Mouse (Mus musculus) Patski (cell line): ENCODE data around the gene Lad1. TPM values are rescaled to one million over a fixed set of nuclear protein-coding genes. Genes with fewer than 3 reads are reported as not detected.
A peak's percentile ranks its signal among the peaks of the same experiment; 100 is the strongest.

ENCODE experiments used
- ATAC-seq: fragments of 100-300 bp; one replicate; pipeline ENCODE4 v1.8.0; 2021
- CTCF ChIA-PET: fragments of 350-600 bp; sonication (Branson Sonifier 250); formaldehyde crosslinking; loops from one replicate; lab custom pipeline; 2022; ENCODE audit warnings: inconsistent platforms; lab: Charles Lee
- POLR2A ChIA-PET: fragments of 350-600 bp; sonication (Branson Sonifier 250); formaldehyde crosslinking; loops from one replicate; lab custom pipeline; 2022; ENCODE audit warnings: antibody characterized with exemption, inconsistent platforms; lab: Charles Lee
- DNase-seq: peaks from one replicate; pipeline ENCODE4 v3.0.0-alpha.2; 2011; ENCODE audit warnings: low read depth, low spot score
- H3K27me3 ChIP-seq: fragments of 371-371 bp; one replicate; pipeline ENCODE4 v1.5.1; 2021
- CTCF ChIP-seq: fragments of 100-300 bp; IDR thresholded peaks from one replicate; pipeline ENCODE4 v1.5.1; 2021
- in situ Hi-C: fragments of 300-500 bp; cut with MboI; formaldehyde crosslinking; loops from 3 replicates; pipeline ENCODE4 v1.11.1; 2018; ENCODE audit warnings: low pct_unique_long_range_greater_than_20kb, mixed read lengths
- polyA plus RNA-seq: library from polyadenylated mRNA; unstranded; gene quantifications from one replicate; pipeline ENCODE4 v1.2.3, GENCODE M21; 2021

Lad1 gene
- polyA plus RNA-seq, 1 experiment from 2014 or later: 138 TPM

- in situ Hi-C loops: no loop called here
These were observed 20.2 kb downstream of the Lad1 start for GRCm38 (mm10) chr1:135838626-135839025.

GRCm38 (mm10) chr1:135839065-135839464 lies 20.7 kb downstream of the Lad1 start:
- DNase-seq: no peak
- ATAC-seq: no peak
- ChIA-PET CTCF (interaction anchor here (1.2 to 1.6 kb wide), 2 partner anchors 10 to 12 kb away, joined by 3 to 4 read pairs; no protein-coding TSS in a partner anchor), POLR2A (no interaction called here)
- no peaks in the 10 kb centered on the region for H3K27me3 ChIP-seq
- in situ Hi-C loops: no loop called here
- TF ChIP-seq CTCF: no peak

More at GRCm38 (mm10) chr1:135838626-135839025, 20.2 kb downstream of the Lad1 start:
- no peaks in the 10 kb centered on the region for H3K27me3 ChIP-seq
- ChIA-PET CTCF (no interaction called here), POLR2A (no interaction called here)
- ATAC-seq (no peak), DNase-seq (no peak)
- TF ChIP-seq CTCF: no peak

DNA sequence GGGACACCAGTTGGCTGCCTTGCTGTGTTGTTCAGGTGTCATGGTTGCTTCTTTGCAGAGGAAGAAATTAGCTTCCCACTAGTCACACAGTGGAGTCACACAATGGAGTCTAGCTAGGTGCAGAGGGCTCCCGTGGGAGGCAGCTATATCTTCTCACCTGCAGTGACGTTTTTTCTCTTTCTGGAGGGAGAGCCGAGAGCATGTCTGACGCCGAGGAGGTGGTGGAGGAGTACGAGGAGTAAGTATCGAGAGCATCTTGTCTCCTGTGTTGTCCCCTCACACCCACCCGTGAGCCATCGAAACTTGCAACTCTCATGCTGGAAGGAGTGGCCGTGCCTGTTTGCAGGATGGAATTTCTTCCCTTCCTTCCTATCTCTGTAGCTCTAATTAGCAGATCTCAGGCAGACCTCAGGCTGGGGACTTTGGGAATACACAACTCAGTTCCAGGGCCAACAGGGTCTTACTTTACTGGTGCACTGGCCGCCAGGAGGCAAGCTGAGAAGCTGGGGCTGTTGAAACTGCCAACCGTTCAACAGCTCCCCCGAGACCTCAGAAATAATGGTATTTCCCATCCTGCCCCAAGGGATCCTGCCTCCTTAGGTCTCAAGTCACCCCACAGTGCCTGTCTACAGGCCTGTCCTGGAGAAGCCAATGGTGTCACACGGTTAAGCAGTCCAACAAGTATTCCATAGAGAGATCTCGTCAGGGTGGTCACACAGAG lies 22.4 kb downstream of the Lad1 start:
- TF ChIP-seq CTCF: no peak
- DNase-seq: no peak
- CTCF ChIA-PET: interaction anchor here (0.9 to 1.6 kb wide), 5 partner anchors 10 to 105 kb away, joined by 3 to 5 read pairs (median 4); no protein-coding TSS in a partner anchor

GRCm38 (mm10) chr1:135843519-135844262 lies 25.3 kb downstream of the Lad1 start:
- ATAC-seq (no peak), DNase-seq (no peak)
- POLR2A ChIA-PET: no interaction called here
- no peaks in the 10 kb centered on the region for H3K27me3 ChIP-seq
- TF ChIP-seq CTCF: no peak
- in situ Hi-C loops: no loop called here
- CTCF ChIA-PET: interaction anchor here (0.9 to 2.3 kb wide), 2 partner anchors 15 to 55 kb away, joined by 3 to 9 read pairs; no protein-coding TSS in a partner anchor

More for the DNA sequence above, 22.4 kb downstream of the Lad1 start:
- ATAC-seq: no peak
- H3K27me3 ChIP-seq: no peaks in the 10 kb centered on the region
- POLR2A ChIA-PET: interaction anchor here (2.1 kb wide), 1 partner anchor 15 kb away, joined by 5 read pairs; no protein-coding TSS in a partner anchor
- in situ Hi-C loops: no loop called here

- no peak for TF ChIP-seq CTCF
- POLR2A ChIA-PET: no interaction called here
- CTCF ChIA-PET: interaction anchor here (0.7 to 2.3 kb wide), 4 partner anchors 8 to 100 kb away, joined by 3 to 9 read pairs (median 4); partner anchors contain the start of gene Tnnt2
- in situ Hi-C loops: no loop called here
- DNase-seq (no peak), ATAC-seq (no peak)
- no peaks in the 10 kb centered on the region for H3K27me3 ChIP-seq
These were observed 26.1 kb downstream of the Lad1 start for GRCm38 (mm10) chr1:135844481-135844880.

- POLR2A ChIA-PET: interaction anchor here (0.8 kb wide), 1 partner anchor 9 kb away, joined by 3 read pairs; no protein-coding TSS in a partner anchor
- ATAC-seq (no peak), DNase-seq (no peak)
- no peak for TF ChIP-seq CTCF
- CTCF ChIA-PET: interaction anchor here (0.7 to 2.1 kb wide), 22 partner anchors 9 to 128 kb away, joined by 3 to 28 read pairs (median 4); partner anchors contain the start of gene Tnnt2
- no peaks in the 10 kb centered on the region for H3K27me3 ChIP-seq
- in situ Hi-C loops: no loop called here
These were observed 28.2 kb downstream of the Lad1 start for GRCm38 (mm10) chr1:135846632-135847031.

DNA sequence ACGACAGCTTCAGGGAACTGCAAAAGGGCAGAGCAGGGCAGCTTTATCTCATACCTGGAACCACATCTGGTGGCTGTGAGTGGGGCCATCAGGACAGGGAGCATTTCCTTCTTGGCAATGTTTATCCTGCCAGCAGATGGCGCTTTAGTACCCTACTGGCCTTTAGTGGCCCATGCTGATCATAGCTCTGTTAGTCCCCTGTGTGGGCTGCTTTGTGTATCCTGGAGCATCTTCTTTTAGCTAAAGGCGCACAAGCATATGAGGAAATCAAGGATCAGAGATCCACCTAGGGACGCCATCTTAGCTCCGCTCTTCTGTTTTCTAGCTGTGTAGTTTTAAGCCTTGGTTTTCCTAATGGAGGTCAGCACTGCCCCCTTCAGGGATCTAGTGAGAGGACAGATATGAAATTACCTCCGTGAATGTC lies 28.8 kb downstream of the Lad1 start:
- no peaks in the 10 kb centered on the region for H3K27me3 ChIP-seq
- ChIA-PET POLR2A (interaction anchor here (0.8 kb wide), 1 partner anchor 10 kb away, joined by 3 read pairs; no protein-coding TSS in a partner anchor), CTCF (interaction anchor here (0.7 to 2.1 kb wide), 24 partner anchors 9 to 129 kb away, joined by 3 to 28 read pairs (median 3); partner anchors contain the start of gene Tnnt2)
- DNase-seq (no peak), ATAC-seq (peak; percentile 60)
- no peak for TF ChIP-seq CTCF
- in situ Hi-C loops: no loop called here

GRCm38 (mm10) chr1:135847611-135848351 lies 29.4 kb downstream of the Lad1 start:
- H3K27me3 ChIP-seq: no peaks in the 10 kb centered on the region
- CTCF ChIA-PET: interaction anchor here (0.8 to 2.1 kb wide), 21 partner anchors 10 to 129 kb away, joined by 3 to 28 read pairs (median 3); partner anchors contain the start of gene Tnnt2
- DNase-seq (no peak), ATAC-seq (no peak)
- TF ChIP-seq CTCF: no peak
- POLR2A ChIA-PET: interaction anchor here (0.8 kb wide), 1 partner anchor 10 kb away, joined by 3 read pairs; no protein-coding TSS in a partner anchor
- in situ Hi-C loops: no loop called here

DNA sequence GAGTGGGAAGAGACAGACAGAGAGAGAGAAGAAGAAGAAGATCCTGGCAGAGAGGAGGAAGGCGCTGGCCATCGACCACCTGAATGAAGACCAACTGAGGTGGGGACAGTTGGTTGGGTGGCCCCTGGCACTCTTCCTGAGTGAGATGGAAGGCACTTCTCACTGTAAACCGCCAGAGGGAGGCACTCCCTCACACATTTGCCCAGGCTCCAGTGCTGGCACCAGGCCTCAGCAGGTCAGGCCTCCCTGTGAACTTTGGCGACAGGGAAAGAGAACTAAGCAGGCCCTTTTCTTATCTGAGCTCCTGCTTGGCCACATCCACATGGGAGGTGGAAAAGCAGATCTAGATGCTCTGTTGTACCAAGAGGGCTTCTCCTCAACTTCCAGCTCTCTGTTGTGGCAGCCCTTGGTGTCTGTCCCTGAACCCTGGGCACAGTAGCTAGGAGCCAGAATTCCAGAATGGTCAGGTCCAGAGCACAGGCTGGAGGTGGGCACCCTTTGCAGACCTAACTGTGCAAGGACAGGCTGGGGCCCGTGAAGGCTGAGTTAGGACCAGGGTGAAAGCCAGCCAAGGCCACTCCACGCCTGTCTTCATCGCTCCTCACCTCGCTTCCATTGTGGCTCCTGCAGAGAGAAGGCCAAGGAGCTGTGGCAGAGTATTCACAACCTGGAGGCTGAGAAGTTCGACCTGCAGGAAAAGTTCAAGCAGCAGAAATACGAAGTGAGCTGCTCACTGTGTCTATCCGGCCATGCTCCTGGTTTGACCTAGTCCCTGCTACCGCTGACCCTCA lies 32.5 kb downstream of the Lad1 start:
- ATAC-seq (peak; percentile 59), DNase-seq (no peak)
- no peaks in the 10 kb centered on the region for H3K27me3 ChIP-seq
- POLR2A ChIA-PET: interaction anchor here (1.2 kb wide), 1 partner anchor 11 kb away, joined by 3 read pairs; no protein-coding TSS in a partner anchor
- no peak for TF ChIP-seq CTCF
- in situ Hi-C loops: no loop called here
- CTCF ChIA-PET: interaction anchor here (0.7 to 4.7 kb wide), 14 partner anchors 9 to 111 kb away, joined by 3 to 46 read pairs (median 4); no protein-coding TSS in a partner anchor
